Mouse (Mus musculus): ENCODE results near the gene Gipc2. TPM values are rescaled to one million over a fixed set of nuclear protein-coding genes. Genes with fewer than 3 reads are reported as not detected.

The Gipc2 gene
- polyA plus RNA-seq, 3 experiments from 2014 or later: not detected

DNA sequence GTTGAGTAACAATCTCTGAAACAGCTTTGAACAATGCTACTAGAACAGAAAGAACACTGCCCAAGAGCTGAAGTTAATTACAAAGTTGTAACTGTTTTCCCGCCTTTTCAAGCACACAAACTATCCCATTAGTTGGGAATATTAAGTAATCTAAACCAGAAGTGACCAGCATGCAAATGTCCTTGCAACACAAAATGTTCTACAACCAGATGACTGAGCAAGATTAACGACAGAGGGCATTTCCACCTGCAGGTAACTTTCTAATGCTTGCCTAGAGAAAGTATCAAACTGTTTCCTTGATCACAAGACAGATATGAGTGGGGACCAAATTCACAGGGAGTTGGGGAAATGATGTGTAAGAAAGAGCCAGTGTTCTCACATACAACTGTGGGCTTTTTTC lies 101.9 kb downstream of the Gipc2 start:
- ATAC-seq: no peak

DNA sequence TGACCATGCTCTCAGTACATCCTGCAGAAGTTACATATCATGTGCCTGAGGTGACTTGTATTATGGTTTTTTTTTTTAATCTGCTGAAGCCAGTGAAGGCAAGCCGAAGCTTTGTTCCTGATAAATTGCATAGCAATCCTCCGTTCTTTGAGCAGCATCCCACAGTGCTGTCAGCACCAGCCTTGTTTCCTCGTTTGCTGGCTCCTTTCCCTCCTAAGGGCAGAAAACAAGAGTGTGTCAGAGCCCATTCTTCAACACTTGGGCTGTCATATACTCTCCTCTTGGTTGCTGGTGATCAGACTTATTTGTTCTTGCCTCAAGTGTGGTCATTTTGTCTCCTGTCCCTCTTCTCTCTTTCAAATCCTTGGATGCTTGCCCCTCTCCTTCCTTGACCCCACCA lies 103.2 kb downstream of the Gipc2 start:
- no peak for ATAC-seq

DNA sequence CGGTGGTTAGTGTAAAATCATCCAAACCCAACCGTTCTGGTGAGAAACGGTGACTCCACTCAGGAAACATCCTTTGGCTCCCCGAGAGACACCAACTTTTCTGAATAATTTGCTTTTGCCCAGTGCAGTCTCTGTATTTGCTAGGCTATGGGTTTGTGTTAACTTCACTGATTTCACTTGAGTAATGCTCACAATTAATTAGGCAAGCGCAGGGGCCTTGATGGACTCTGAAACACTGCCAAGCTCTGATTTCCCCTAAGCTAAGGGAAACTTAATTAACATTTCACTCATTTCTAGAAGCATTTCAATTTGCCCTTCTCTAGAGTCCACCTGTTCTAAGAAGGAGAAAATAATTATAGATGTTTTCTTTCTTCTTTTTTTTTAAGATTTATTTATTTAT lies 104.9 kb downstream of the Gipc2 start:
- no peak for ATAC-seq

DNA sequence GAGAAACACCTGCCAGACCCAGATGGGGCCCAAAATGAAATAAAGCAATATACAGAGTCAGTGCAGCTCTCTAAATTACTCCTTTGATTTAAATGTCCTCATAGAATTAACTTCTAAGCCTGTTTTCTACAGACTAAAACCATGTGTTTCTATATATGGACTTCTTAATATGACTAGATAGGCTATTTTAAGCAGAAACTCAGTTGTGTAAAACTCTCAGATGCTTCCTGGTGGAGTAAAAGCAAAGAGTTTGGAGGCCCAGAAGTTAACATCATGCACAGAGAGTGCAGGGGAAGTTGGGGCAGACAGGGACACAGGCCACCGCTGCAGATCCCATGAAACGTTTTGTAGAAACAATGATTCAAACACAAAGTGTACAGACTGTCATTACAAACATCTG lies 107.8 kb downstream of the Gipc2 start:
- ATAC-seq: no peak

DNA sequence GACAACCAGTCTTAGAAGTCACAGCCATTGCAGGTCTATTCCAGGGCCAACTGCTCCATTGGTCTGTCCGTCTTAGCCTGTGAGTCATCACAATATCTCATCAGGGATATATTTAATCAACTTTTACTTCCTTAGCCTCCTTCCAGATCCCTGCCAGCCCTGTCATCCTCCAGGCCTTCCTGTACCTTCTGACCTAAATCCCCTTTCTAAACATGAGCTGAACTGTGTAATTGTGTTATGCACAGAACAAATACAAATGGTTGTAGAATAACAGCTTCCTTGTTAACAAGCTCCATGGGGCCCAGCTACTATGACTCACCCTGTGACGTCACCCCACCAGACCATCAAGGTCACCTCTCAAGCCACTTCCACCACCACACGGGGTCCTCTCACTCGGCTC lies 111.8 kb downstream of the Gipc2 start:
- no peak for ATAC-seq

DNA sequence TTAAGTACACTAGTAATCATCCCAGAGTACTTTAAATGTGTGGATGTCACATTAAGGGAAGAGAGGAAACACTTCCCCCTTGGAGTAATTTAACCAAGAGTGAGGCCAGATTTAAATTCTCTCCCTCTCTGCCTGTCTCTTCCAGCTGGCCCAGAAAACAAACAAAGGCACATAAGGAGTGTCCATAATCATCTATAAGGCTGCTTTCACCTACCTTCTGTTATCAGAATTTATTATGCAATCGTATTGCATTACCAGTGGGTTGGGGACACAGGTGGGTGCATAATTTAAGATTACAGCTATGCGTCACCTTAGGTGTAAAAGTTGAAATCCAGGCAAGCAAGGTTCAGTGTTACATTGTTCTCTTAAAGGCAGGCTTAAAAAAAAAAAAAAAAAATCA lies 114.1 kb downstream of the Gipc2 start:
- no peak for ATAC-seq

DNA sequence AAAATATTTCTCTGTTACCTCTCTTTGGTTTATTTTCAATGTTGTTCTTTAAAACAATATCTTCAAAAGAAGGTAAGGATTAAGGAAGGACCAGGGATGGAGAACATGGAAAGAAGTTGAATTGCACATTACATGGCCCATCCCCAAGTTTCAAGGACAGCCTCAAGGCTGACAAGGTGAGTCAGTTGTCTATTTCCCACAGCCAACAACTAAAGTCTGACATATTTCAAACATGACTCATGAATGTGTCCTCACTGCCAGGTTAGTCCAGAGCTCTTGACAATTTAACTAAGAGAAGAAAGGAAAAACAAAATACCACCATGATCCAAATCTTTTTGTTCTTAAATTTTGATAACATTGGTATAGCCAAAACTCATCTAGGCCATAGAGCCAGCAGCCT lies 118.1 kb downstream of the Gipc2 start:
- ATAC-seq: no peak

DNA sequence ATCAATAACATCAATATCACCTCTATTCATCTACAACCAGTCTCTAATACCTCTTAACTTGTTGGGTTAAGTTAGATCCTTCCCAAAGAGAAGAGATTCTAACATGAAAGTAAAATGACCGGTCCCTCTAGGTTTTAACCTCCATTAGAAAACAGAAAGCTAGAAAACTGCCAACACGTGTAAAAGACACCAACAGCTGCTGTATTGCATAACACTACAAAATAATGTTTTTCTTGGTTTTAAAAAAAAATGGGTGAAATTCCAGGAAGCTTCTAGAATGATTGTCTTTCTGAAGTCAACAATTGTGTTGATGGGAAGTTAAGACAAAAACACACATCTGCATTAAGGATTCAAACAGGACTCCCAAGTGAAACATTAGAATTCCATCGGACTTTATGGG lies 119.1 kb downstream of the Gipc2 start:
- ATAC-seq: no peak

Other genes with a start within 250 kb of the Gipc2 start
- 1 to 10 TPM; 4.6 to 6.1 (median 5.8) TPM for gene Dnajb4, start 44.1 kb upstream of the Gipc2 start, polyA plus RNA-seq (2017; shearing (Covaris generic))
- 100 to 1,000 TPM; 197 to 282 (median 262) TPM for gene Fubp1, start 44.2 kb upstream of the Gipc2 start, polyA plus RNA-seq (2017; shearing (Covaris generic))
- gene Nexn, start 100.1 kb upstream of the Gipc2 start, polyA plus RNA-seq (2017; shearing (Covaris generic)): 1 to 10 TPM; 1.3 to 5.6 (median 2.8) TPM
- 10 to 100 TPM in 1 of 3 experiments, 1 to 10 TPM in 2; 2.4 to 10.1 (median 6.2) TPM for gene Miga1, start 174.2 kb upstream of the Gipc2 start, polyA plus RNA-seq (2017; shearing (Covaris generic))
- 10 to 100 TPM; 23.3 to 32.1 (median 30.3) TPM for gene Usp33, start 180.2 kb upstream of the Gipc2 start, polyA plus RNA-seq (2017; shearing (Covaris generic))
- gene Zzz3, start 229.2 kb upstream of the Gipc2 start, polyA plus RNA-seq (2017; shearing (Covaris generic)): 10 to 100 TPM; 25.3 to 35.1 (median 33.4) TPM

Data from inflammation-experienced regulatory T-cells, adult 6 months (primary cell).